Mouse (Mus musculus) skeletal muscle tissue, adult 2 months (tissue): ENCODE measurements at regions not wholly inside any gene's neighbourhood (a gene's known extent, or its start where the extent isn't known, plus 50 kb on each side); places are given as distances from the start of the nearest gene placed in this dataset.

Experiments used
- DNase-seq: peaks from one replicate; pipeline ENCODE4 v3.0.0-alpha.2; 2012; ENCODE audit warnings: low read depth, low spot score

DNA sequence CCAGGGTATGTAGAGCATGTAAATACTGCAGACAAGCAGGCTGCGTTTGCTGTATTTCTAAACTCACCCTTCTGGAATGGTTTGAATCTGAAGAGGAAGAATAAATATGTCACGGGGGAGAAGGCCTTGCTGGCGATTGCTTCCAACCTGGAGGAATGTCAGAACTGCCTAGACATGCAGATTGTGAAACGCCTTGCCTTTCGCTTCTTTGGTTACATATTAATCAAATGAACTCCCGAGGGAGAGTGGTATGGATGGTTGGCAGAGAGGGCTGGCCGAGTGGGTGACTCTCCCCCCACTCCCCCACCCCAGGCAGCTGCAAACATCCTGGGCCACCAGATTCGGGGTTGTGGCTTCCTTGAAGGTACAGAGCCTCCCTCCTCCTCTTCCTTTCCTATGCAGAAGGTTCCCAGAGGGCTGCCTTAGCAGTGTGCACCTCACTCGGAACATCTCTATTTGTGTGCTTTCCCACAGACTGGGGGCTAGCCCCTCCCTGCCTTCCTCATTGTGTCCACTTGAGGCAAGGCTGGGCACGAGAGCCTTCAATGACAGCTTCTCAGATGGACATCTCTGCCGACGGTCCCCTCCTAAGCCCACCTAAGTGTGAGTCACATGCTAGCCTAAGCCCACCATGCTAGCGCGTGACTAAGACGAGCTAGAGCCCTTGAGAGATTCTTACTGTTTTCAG, 93.3 kb downstream of the Zfp281 start:
- no peak for DNase-seq

GRCm38 (mm10) chr1:136723839-136724443, 99.2 kb downstream of the Zfp281 start:
- no peak for DNase-seq

- DNase-seq, result no peak
These were observed 100.5 kb downstream of the Zfp281 start for GRCm38 (mm10) chr1:136725242-136725641.

GRCm38 (mm10) chr1:136726145-136726935, 101.6 kb downstream of the Zfp281 start:
- no peak for DNase-seq

GRCm38 (mm10) chr1:136727868-136728631, 103.3 kb downstream of the Zfp281 start:
- DNase-seq, result no peak

DNA sequence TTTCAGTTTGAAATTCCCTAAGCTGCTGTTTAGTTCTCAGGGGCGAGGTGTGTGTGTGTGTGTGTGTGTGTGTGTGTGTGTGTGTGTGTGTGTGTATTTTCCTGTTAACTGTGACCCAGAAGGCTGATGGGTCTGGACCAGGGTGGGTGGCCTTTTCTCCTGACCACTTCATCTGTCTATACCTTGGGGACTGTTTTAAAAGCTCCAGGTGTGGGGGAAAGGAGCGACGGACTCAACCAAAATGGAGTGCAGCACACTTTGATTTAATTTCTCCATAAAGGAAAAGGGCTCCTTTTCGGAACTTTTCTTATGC, 103.9 kb downstream of the Zfp281 start:
- no peak for DNase-seq

- DNase-seq, result no peak
These were observed 105.9 kb downstream of the Zfp281 start for GRCm38 (mm10) chr1:136730638-136731037.

DNA sequence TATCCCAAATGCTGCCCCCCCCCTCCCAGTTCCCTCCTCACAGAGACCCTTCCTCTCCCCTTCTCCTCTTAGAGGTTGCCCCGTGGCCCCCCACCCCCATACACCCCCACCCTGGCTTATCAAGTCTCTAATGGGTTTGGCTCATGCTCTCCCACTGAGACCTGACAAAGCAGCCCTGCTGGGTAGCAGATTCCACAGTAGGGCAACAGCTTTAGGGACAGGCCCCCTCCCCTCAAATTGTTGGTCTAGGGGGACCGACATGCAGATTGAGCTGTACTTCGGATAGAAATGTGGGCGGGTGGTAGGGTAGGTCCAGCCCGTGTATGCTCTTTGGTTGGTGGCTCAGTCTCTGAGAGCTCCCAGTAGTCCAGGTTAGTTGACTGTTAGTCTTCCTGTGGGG, 113.3 kb downstream of the Zfp281 start:
- no peak for DNase-seq

GRCm38 (mm10) chr1:136739486-136739885, 114.8 kb downstream of the Zfp281 start:
- peak; percentile 66 for DNase-seq

GRCm38 (mm10) chr1:136741061-136741460, 116.4 kb downstream of the Zfp281 start:
- no peak for DNase-seq

DNA sequence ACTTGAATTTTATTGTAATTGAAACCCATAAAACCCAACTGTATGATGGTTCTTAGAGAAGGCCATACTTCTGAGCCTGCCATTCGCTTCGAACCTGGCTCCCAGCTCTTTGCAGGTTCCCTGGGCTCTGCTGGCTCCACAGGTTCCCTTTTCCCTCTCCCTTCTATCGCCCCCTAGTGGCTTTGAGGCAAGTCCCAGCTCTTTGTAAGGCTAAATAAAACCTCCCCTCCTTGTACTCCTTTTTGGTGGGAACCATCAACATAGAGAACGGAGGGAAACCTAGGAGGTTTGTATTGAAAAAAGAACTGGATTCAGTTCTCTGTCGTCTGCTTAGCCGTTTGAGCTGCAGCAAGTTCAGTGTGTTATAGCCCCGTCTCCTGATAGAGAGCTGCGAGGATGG, 124.5 kb downstream of the Zfp281 start:
- peak; percentile 10 for DNase-seq

GRCm38 (mm10) chr1:136751464-136752191, 126.9 kb downstream of the Zfp281 start:
- DNase-seq, result no peak

DNA sequence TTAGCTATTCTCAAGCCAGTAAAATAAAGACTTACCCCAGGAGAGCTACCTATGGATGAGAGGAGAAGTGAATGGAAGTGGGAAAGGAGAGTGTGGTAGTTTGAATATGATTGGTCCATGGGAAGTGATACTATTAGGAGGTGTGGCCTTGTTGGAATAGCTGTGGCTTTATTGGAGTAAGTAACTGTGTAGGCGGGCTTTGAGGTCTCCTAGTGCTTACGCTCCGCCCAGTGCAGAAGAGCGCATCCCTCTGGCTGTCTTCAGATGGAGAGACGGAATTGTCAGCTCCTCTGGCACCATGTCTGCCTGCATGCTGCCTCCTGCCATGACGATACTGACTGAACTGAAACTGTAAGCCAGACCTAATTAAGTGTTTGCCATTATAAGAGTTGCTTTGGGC, 129.6 kb downstream of the Zfp281 start:
- no peak for DNase-seq

DNA sequence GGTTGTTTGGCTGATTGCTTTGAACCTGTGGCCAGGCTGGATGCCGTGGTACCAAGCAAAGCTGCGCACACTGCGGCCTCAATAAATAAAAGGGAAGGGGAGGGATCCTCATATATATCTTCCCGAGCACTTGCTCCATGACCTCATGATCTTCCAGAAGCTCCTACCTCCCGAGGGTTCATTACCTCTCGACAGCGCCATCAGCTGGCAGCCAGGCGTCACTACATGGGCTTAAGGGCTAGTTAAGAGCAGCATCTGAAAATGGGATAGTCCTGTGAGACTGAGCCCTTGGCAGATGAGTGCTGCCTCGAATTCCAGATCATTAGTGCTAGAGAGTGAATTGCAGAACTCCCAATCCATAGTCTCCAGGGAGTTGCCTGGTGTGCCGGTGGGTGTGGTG, 134.0 kb downstream of the Zfp281 start:
- no peak for DNase-seq

DNA sequence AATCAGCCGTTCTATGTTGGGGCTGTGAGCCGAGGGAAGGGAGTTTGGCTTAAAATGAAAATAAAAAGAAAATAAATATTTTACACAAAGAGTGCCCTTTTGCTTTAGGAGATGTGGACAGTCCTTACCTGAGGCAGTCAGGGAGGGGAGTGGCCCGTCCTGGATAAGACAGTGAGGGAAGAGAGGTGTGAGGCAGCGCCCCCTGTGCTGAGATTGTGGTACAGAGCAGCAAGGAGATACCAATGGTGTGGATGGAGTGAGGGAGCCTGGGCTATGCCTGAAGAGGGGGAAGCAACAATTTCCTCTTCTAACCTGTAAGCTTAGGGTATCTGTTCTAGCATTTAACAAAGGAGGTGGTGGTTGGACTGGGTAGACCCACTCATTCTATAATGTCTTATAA, 134.5 kb downstream of the Zfp281 start:
- no peak for DNase-seq

DNA sequence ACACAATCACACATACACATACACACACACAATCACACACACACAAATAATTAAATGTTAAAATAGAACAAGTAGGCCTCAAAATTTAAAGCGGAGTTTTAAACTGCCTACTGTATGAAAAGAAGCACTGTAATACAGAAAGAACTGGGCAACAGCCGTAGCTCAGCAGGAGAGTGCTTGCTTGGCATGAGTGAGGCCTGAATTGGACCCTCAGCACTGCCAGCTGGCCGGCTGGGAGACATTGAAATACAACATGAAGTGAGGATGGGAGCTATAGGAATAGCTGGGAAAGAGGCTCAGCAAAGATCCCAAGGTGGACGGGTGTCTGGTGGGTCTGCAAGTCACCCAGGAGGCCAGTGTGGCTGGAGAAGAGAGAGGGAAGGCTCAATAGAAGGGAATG, 136.8 kb downstream of the Zfp281 start:
- DNase-seq, result no peak

DNA sequence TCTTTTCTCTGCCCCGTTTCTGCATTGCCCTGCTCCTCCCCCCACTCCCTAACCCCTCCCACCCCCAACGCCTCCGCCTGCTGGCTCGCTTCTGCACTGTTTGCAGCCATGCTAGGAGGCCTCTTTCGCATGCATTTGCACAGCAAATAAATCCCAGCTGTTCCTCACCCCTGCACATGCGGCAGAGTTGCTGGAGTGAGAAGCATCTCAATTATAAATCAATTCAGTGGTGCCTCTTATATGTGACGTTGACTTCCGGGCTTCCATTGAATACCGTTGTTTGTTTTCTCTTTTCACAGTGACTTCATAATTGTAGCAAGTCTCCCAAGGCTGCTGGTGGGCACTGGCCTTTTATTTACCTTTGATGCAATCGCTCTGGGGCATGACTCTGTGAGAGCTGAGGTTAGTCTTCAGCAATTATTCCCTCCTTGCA, 144.3 kb downstream of the Zfp281 start:
- no peak for DNase-seq

DNA sequence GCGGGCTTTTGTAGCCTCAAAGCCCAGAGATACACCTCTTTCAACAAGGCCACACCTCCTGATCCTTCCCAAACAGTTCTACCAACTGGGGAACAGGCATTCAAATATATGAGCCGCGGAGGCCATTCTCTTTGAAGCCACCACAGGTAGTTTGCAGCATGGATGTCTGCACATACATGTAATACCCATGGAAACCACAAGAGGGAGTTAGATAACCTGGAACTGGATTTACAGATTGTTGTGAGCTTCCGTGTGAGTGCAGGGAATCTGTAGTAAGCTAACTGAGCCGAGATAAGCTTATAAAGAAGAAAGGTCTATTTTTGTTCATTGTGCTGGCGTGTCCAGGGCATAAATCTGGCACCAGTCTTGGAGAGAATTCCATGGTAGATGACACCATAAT, 149.0 kb downstream of the Zfp281 start:
- DNase-seq, result no peak

GRCm38 (mm10) chr1:136776211-136776610, 151.5 kb downstream of the Zfp281 start:
- DNase-seq, result no peak

DNA sequence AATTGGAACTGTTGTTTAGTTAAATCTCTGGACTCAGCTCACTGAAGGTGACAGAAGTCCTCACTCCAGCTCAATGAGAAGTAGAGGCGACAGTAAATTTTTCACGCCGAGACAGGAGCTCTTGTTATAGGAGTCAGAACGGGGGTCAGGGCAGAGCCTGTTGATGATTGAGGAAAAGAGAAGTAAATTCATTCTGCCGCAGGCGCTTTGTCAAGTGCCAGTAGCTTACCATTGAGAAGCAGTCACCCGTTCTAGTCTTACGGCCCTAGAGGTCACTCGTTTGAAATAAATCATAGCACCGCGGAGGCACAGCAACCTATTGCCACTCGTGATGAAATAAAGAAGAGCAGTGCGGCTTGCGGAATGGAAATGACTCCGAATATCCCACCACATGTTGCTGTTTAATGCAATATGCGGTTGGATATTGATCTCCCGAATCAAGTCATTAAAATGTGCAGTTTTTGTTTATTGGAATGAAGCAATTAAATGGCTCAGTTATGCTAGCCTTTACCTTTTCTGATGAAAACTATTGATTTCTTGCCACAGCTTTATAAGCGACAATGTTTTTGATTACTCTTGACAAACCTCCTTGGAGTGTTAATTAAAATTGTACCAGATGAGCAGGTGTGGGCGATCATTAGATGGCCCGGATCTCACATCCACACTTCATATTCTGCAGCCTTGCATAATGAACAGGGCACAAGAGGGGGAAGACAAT, 152.7 kb downstream of the Zfp281 start:
- DNase-seq, result no peak

DNA sequence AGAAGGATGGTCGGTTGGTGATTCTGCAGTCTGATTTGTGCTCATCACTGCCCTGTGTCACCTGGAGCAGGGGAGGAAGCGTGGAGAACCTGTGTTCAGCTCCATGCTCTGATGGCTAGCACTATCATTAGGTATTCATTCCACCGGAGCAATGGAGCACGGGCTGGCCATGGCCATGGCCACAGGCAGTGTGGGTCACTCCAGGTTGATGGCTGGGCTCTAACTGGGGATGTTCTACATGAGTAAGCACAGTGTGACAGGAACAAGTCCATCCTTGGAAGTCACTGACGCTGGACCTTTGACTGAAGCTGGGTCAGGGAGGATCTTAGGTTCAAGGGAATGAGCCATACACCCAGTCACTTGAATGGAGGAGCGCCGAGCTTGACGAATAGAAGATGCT, 154.7 kb downstream of the Zfp281 start:
- no peak for DNase-seq
